Mouse (Mus musculus) heart, embryonic 15.5 days (tissue): ENCODE measurements around the gene AI837181. TPM values are rescaled to one million over a fixed set of nuclear protein-coding genes. Genes with fewer than 3 reads are reported as not detected.
"Not testable (repeated sequence)": the region's sequence is repeated elsewhere in the genome, so short reads cannot be mapped to it uniquely, and the experiment has no call there.

Source experiments
- ATAC-seq: fragments of 200-750 bp; cut with Nextera tagmentation; replicated peaks from 2 replicates; pipeline ENCODE4 v1.8.0; 2017; ENCODE audit warnings: low read depth, moderate TSS enrichment; ENCODE audit not compliant: insufficient number of reproducible peaks, insufficient read depth, low FRiP score
- H3K27ac ChIP-seq: fragments of 300-500 bp; sonication (generic); 2 replicates; pipeline ENCODE4 v1.5.1; 2015; ENCODE audit warnings: mild to moderate bottlenecking, inconsistent platforms
- H3K27me3 ChIP-seq: fragments of 300-500 bp; sonication (generic); 2 replicates; pipeline ENCODE4 v1.6.1; 2015; ENCODE audit warnings: inconsistent platforms
- H3K36me3 ChIP-seq: fragments of 300-500 bp; sonication (generic); 2 replicates; pipeline ENCODE4 v1.6.1; 2015; ENCODE audit warnings: mild to moderate bottlenecking, inconsistent platforms
- H3K4me1 ChIP-seq: fragments of 300-500 bp; sonication (generic); replicated peaks from 2 replicates; pipeline ENCODE4 v1.6.1; 2015; ENCODE audit warnings: inconsistent platforms
- H3K4me2 ChIP-seq: fragments of 300-500 bp; sonication (generic); 2 replicates; pipeline ENCODE4 v1.6.1; 2015; ENCODE audit warnings: inconsistent platforms, mild to moderate bottlenecking, moderate library complexity
- H3K4me3 ChIP-seq: fragments of 300-500 bp; sonication (generic); 2 replicates; pipeline ENCODE4 v1.5.1; 2015; ENCODE audit warnings: mild to moderate bottlenecking, inconsistent platforms
- H3K9ac ChIP-seq: fragments of 300-500 bp; sonication (generic); 2 replicates; pipeline ENCODE4 v1.6.1; 2015; ENCODE audit warnings: mild to moderate bottlenecking, inconsistent platforms
- H3K9me3 ChIP-seq: fragments of 300-500 bp; sonication (generic); replicated peaks from 2 replicates; pipeline ENCODE4 v1.6.1; 2016; ENCODE audit warnings: inconsistent platforms
- WGBS: fragments of 180-500 bp; shearing (Covaris S2); methylation state at CpG from one replicate; pipeline ENCODE4 v1.1.7; 2015; ENCODE audit warnings: mixed read lengths; 5-methylcytosine and 5-hydroxymethylcytosine counted together
- polyA plus RNA-seq: library from polyadenylated mRNA; unstranded; fragments of >200 nt; fragmentation: Nextera tagmentation; extraction: Ambion mirVana; gene quantifications from 2 replicates; pipeline ENCODE4 v1.2.1, GENCODE M21; 2015

Gene AI837181
- polyA plus RNA-seq, 1 experiment from 2014 or later = 34.8 TPM

DNA sequence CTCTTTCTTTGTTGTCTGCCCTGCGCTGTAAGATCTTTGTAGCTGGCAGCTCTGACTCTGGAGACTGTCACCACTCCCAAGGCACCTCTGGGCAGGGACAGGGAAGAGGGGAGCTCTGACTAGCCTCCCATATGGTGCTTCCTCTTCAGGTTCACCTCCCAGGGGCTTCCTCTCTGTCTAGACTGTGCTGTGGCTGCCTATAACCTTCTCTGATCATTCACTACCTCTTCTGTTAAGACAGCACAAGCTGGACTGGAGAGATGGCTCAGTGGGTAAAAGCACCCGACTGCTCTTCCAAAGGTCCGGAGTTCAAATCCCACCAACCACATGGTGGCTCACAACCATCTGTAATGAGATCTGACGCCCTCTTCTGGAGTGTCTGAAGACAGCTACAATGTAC lies 23.9 kb upstream of the AI837181 start:
- not testable (repeated sequence) for H3K9me3 ChIP-seq, H3K27ac ChIP-seq, H3K4me1 ChIP-seq, H3K4me3 ChIP-seq, H3K9ac ChIP-seq, H3K36me3 ChIP-seq, H3K27me3 ChIP-seq, H3K4me2 ChIP-seq
- ATAC-seq = 0 out of 2 replicates have a peak, but pooled peaks have one; percentile 27
- 55% methylated on average over 4 of the region's 4 CpGs for WGBS

DNA sequence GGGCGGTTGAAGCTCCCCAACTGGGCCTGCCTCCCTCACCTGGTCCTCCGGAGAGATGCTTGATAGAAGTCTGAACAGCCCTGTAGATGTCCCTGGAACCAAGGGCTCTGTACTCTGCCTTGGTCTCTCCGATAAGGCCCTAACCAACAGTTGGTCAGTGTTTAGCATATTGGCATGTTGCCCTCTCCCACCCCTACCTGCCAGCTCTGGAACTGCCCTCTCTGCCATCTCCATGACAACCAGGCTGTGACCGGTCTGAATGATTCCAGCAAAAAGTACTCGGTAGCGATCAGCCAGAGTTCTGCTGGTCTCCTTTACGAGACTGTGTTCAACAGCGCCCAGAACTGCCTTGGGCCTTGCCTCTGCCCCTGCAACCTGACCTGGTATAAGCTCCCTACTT lies 22.7 kb upstream of the AI837181 start, which contains the start of gene Tsga10ip:
TSS of gene Tsga10ip (minus strand) at position 234 of the 400 bp plus-strand sequence.
- Histone ChIP-seq H3K36me3 (no peaks in the 10 kb centered on the region), H3K27me3 (no peaks in the 10 kb centered on the region), H3K4me2 (no peak within 1 kb of the TSS), H3K9ac (no peak within 1 kb of the TSS), H3K4me3 (no peak within 1 kb of the TSS), H3K9me3 (no peaks in the 10 kb centered on the region), H3K4me1 (0 out of 2 replicates have a peak, but pooled peaks cover 3% of the 10 kb centered on the region), H3K27ac (no peak within 1 kb of the TSS)
- ATAC-seq = no peak
- WGBS = 77% methylated on average over 8 of the region's 8 CpGs

DNA sequence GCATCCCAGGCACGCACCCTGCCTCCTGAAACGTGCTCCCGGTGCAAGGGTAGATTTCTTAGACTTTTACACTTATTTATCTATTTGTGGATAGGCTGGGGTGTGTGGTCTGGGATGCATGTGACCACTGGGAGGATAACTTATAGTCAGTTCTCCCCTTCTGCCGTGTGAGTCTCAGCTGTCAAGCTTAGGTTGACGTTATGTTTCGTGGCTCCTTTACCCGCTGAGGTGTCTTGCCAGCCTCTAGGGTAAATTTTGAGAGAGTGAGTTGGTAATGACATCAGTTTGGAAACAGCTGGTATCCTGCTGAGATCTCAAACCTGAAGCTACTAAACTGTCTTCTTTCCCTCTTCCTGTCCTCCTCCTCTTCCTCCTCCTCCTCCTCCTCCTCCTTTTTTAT lies 19.0 kb upstream of the AI837181 start:
- no peaks in the 10 kb centered on the region for H3K9me3 ChIP-seq

DNA sequence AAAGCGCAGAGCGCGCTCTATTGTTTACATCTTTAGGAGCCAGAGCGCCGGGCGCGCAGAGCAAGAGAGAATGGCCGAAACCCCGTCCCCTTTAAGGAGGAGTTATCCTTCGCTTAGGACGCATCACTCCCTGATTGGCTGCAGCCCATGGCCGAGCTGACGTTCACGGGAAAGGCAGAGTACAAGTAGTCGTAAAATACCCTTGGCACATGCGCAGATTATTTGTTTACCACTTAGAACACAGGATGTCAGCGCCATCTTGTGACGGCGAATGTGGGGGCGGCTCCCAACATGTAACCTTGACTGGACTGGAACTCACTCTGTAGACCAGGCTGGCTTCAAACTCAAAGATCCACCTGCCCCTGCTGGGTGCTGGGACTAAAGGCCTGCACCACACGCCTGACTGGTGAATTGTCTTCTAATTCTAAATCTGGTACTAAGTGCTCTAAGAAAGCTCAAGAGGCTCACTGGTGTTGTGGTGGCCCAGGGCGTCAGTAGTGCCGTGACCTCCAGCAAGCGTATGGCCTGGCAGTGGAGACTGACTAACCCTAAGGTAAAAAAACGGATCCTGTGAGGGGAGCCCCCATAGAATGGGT lies 18.3 kb upstream of the AI837181 start:
- peak overlapping the region; percentile 91 for H3K27ac ChIP-seq
- H3K4me3 ChIP-seq = peak overlapping the region; percentile 56
- peak overlapping the region; percentile 56 for H3K4me2 ChIP-seq
- not testable (repeated sequence) for H3K27me3 ChIP-seq, H3K36me3 ChIP-seq, H3K9me3 ChIP-seq
- ATAC-seq = peak; percentile 71
- peaks cover 22% of the 10 kb centered on the region for H3K4me1 ChIP-seq
- peak overlapping the region; percentile 59 for H3K9ac ChIP-seq
- WGBS = 19% methylated on average over 24 of the region's 25 CpGs

More for the DNA sequence above, 19.0 kb upstream of the AI837181 start:
- Histone ChIP-seq H3K4me3 (peak overlapping the region; percentile 56), H3K27ac (peak overlapping the region; percentile 38), H3K4me2 (peak overlapping the region; percentile 54), H3K9ac (peak overlapping the region; percentile 22), H3K36me3 (no peaks in the 10 kb centered on the region), H3K4me1 (peaks cover 22% of the 10 kb centered on the region), H3K27me3 (no peaks in the 10 kb centered on the region)
- no peak for ATAC-seq
- WGBS = 19% methylated on average over 7 of the region's 7 CpGs

DNA sequence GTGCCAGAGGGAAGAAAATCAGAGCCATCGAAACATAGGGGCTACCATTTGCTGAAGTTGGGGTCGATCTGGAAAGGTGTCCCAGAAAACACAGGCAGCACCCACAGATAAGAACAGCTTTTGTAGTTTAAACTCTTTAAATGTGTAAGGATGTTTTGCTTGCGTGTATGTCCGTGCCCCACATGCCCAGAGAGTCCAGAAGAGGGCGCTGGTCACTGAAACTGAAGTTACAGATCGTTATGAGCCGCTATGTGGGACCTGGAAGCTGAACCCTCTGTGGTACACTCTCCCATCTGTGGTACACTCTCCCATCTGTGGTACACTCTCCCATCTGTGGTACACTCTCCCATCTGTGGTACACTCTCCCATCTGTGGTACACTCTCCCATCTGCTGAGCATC lies 17.8 kb upstream of the AI837181 start:
- Histone ChIP-seq H3K4me1 (peaks cover 22% of the 10 kb centered on the region), H3K27ac (peak overlapping the region; percentile 91), H3K4me2 (peak overlapping the region; percentile 56), H3K36me3 (no peaks in the 10 kb centered on the region), H3K9ac (peak overlapping the region; percentile 59), H3K27me3 (no peaks in the 10 kb centered on the region), H3K4me3 (peak overlapping the region; percentile 56), H3K9me3 (no peaks in the 10 kb centered on the region)
- 15% methylated on average over 7 of the region's 7 CpGs for WGBS
- ATAC-seq = peak; percentile 61

DNA sequence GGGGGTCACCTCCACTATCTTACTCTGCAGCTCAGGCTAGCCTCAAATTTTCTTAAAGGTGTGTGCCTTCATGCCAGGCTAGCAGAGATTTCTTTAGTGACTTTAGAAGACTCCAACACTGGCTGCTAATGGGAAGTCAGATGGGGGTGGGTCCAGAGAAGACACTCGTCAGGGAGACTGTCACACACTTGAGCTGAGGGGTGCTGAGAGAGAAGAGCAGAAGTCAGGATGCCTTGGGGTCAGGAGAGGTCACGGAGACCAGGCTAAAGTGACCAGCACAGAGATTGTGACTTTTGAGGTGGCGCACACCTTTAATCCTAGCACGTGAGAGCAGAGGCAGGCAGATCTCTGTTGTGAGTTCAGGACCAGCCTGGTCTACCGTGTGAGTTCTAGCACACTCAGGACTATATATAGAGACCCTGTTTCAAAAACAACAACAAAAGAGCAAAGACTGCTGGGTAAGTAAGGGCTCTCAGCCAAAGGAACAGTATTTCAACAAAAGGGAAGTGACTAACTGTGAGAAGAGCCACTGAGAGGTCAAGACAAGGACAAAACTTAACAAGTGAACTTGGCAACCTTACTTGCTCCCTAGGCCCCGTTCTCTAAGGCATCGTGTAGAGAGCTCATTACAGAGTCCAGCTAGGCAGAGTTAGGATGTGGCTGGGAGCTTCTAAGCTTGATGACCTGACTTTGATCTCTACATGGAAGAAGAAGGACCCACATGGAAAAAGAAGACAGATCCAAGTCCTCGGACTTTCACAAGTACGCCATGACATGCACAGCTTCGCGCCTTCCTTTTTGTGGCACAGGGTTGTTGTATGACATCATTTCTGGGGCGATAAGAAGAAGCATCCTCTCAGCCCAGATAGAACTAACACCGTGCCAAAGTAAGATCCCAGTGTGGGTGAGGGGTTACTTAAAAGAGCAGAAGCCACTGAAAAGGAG lies 16.6 kb upstream of the AI837181 start:
- 65% methylated on average over 13 of the region's 13 CpGs for WGBS
- peak overlapping the region; percentile 57 for H3K27ac ChIP-seq
- no peaks in the 10 kb centered on the region for H3K36me3 ChIP-seq
- H3K9ac ChIP-seq = no peak overlapping the region
- peak overlapping the region; percentile 56 for H3K4me2 ChIP-seq
- ATAC-seq = no peak
- no peaks in the 10 kb centered on the region for H3K9me3 ChIP-seq
- peak overlapping the region; percentile 56; the same call in 1 of the 2 replicates for H3K4me3 ChIP-seq
- H3K27me3 ChIP-seq = no peaks in the 10 kb centered on the region
- H3K4me1 ChIP-seq = peaks cover 22% of the 10 kb centered on the region

DNA sequence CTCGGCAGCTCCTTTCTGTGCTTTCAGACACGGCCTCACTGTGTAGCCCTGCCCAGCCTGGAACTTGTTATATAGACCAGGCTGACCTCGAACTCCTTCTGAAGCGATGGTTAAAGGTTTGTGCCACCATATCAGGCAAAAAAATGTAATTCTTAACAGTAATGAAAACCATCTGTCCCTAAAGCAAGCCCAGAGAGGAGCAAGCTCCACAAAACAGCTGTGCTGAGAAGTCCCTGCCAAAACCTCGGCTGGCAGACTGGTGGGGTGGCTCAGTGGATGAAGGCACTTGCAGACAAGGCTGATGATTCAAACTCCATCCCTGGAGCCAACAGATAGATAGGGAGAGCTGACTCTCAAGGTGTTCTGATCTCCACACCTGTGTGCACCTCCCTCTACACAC lies 15.9 kb upstream of the AI837181 start:
- H3K9me3 ChIP-seq = no peaks in the 10 kb centered on the region
- peak overlapping the region; percentile 57 for H3K27ac ChIP-seq
- no peak overlapping the region for H3K4me3 ChIP-seq
- no peak overlapping the region for H3K4me2 ChIP-seq
- no peak overlapping the region for H3K9ac ChIP-seq
- no peaks in the 10 kb centered on the region for H3K27me3 ChIP-seq
- peaks cover 22% of the 10 kb centered on the region for H3K4me1 ChIP-seq
- no peak for ATAC-seq
- WGBS = 78% methylated on average over 5 of the region's 5 CpGs
- H3K36me3 ChIP-seq = no peaks in the 10 kb centered on the region

DNA sequence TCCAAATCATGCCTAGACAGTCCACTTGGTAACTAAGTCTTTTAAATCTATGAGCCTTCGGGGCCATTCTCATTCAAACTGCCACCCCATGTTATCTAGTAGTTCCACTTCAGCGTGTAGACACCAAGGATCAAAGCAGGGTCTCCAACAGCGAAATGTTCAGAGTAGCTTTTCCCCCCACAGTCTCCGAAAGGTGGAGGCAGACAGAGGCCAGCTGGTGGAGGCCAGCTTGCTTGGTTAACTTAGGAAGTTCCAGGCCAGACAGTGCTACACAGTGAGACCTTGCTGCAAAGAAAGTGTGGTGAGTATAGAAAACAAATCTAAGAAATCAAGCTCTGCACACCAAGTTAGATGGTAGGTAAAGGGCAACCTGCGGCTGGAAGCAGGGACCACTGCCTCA lies 14.3 kb upstream of the AI837181 start:
- WGBS = 74% methylated on average over 5 of the region's 5 CpGs
- no peak for ATAC-seq
- Histone ChIP-seq H3K27ac (no peak overlapping the region), H3K27me3 (no peaks in the 10 kb centered on the region), H3K4me3 (no peak overlapping the region), H3K9me3 (no peaks in the 10 kb centered on the region), H3K36me3 (no peaks in the 10 kb centered on the region), H3K9ac (no peak overlapping the region), H3K4me1 (peaks cover 27% of the 10 kb centered on the region), H3K4me2 (no peak overlapping the region)

DNA sequence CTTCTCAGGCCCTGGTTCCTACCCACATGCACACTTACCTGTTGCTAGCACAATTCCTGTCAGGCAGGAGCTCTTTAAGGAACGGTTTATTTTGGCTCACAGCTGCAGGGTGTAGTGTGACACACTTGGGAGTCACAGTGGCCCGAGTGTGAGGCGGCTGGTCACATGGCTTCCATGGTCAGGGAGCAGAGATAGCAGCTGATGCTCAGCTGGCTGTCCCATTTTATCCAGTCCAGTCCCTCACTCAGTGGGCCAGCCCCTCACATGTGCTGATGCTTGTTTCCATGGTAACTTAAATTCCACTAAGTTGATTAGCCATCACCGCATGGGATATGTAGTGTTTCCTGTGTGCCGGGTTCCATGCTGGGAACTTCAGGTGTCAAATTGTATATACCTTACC lies 13.0 kb upstream of the AI837181 start:
- ATAC-seq = no peak
- 53% methylated on average over 5 of the region's 5 CpGs for WGBS
- Histone ChIP-seq H3K27me3 (no peaks in the 10 kb centered on the region), H3K4me3 (no peak overlapping the region), H3K9ac (no peak overlapping the region), H3K27ac (no peak overlapping the region), H3K9me3 (no peaks in the 10 kb centered on the region), H3K36me3 (no peaks in the 10 kb centered on the region), H3K4me2 (no peak overlapping the region), H3K4me1 (peaks cover 24% of the 10 kb centered on the region)

DNA sequence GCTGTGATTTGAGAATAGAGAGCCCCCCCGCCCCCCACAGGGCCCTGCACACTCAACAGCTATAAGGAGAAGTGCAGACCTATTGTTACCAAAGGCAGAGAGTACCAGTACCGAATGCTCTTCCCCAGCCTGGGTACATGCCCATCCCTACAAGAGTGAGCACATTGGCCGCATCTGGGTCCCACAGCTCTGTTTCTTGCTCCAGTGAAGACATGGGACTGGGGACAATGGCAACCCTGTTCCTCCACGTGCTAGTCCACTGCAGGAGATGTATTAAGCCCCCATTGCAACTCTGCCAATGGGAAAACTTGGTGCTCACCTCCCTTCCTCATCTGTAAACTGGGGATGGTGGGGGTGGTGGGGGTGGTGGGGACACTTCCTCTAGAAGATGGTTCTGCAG lies 11.1 kb upstream of the AI837181 start:
- no peak overlapping the region for H3K4me3 ChIP-seq
- no peak overlapping the region for H3K27ac ChIP-seq
- H3K9ac ChIP-seq = no peak overlapping the region
- peaks cover 9% of the 10 kb centered on the region for H3K4me1 ChIP-seq
- no peaks in the 10 kb centered on the region for H3K9me3 ChIP-seq
- no peak for ATAC-seq
- H3K27me3 ChIP-seq = no peaks in the 10 kb centered on the region
- H3K36me3 ChIP-seq = peaks cover 8% of the 10 kb centered on the region
- WGBS = 66% methylated on average over 4 of the region's 4 CpGs
- H3K4me2 ChIP-seq = no peak overlapping the region

DNA sequence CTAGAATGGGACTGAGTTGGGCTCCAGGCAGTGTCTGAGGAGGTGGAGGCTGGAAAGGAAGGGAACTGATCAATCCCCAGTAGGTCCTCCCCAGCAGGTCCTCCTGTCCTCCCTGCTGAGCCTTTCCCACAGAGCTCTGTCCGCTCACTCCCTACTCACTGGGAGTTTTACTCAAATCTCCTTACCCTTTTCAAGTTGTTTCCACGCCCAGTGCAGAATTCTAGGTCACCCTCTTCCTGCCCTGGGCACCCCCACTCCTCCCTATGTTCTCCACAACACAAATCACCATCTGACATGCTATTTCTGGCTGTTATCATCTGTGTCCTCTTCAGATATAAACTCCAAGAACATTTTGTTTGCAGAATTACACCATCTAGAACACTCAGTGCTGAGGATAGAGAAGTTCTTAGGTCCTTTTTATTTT lies 10.4 kb upstream of the AI837181 start:
- no peaks in the 10 kb centered on the region for H3K9me3 ChIP-seq
- no peaks in the 10 kb centered on the region for H3K27me3 ChIP-seq
- ATAC-seq = no peak; the same call in 1 of the 2 replicates
- H3K4me1 ChIP-seq = 0 out of 2 replicates have a peak, but pooled peaks cover 5% of the 10 kb centered on the region
- H3K36me3 ChIP-seq = peaks cover 9% of the 10 kb centered on the region
- WGBS = 65% methylated on average over 2 of the region's 2 CpGs
- no peak overlapping the region for H3K4me3 ChIP-seq
- no peak overlapping the region for H3K4me2 ChIP-seq
- H3K27ac ChIP-seq = peak overlapping the region; percentile 20; the same call in 1 of the 2 replicates
- no peak overlapping the region for H3K9ac ChIP-seq
